Mouse (Mus musculus) left cerebral cortex, postnatal 14 days (tissue): ENCODE data around the gene Tbrg1. TPM values are rescaled to one million over a fixed set of nuclear protein-coding genes. Genes with fewer than 3 reads are reported as not detected.

ENCODE experiments used
- DNase-seq, 2 experiments: peaks; one replicate each; pipeline ENCODE4 v3.0.0; 2021 to 2022; ENCODE audit warnings: low spot score in 2 of 2, mixed read lengths in 1 of 2
- intact Hi-C: fragments of 180-260 bp; cut with DNase I; formaldehyde crosslinking; loops from one replicate; pipeline ENCODE4 v1.15.1; 2025
- total RNA-seq, 2 experiments: library from RNA; stranded (reverse); gene quantifications; 2 replicates each; pipeline ENCODE4 v1.2.3; 2021

Tbrg1 gene
- total RNA-seq, 2 experiments from 2014 or later, result 52.8 to 59.8 TPM

- no peak for DNase-seq
- intact Hi-C loops, result no loop called here
These were observed 56.4 kb downstream of the Tbrg1 start for GRCm38 (mm10) chr9:37600538-37601205.

Other genes starting within 250 kb of the Tbrg1 start
- 10 to 100 TPM; 45.1 to 58.9 TPM for gene Robo3, start 224.1 kb downstream of the Tbrg1 start, total RNA-seq
- 10 to 100 TPM; 19.2 to 28.3 TPM for gene Msantd2, start 168.0 kb downstream of the Tbrg1 start, total RNA-seq
- 10 to 100 TPM; 28.8 to 34.2 TPM for gene Esam, start 129.2 kb downstream of the Tbrg1 start, total RNA-seq
- 1 to 10 TPM; 2.8 TPM for gene Vsig2, start 118.1 kb downstream of the Tbrg1 start, total RNA-seq
- gene Nrgn, start 104.4 kb downstream of the Tbrg1 start, total RNA-seq, result 1,000 to 10,000 TPM; 2,700 to 3,013 TPM
- 10 to 100 TPM; 14.4 to 19.2 TPM for gene Siae, start 101.6 kb downstream of the Tbrg1 start, total RNA-seq
- gene Spa17, start 43.6 kb downstream of the Tbrg1 start, total RNA-seq, result 1 to 10 TPM; 1.3 TPM
- not detected for gene Panx3, start 11.9 kb upstream of the Tbrg1 start, total RNA-seq
- not detected for gene Olfr160, start 58.9 kb upstream of the Tbrg1 start, total RNA-seq
- not detected for gene Olfr874, start 87.8 kb upstream of the Tbrg1 start, total RNA-seq
- gene Olfr875, start 114.5 kb upstream of the Tbrg1 start, total RNA-seq, result not detected
- not detected for gene Olfr876, start 145.7 kb upstream of the Tbrg1 start, total RNA-seq
- under 1 TPM in 1 of 2 experiments, not detected in 1; 0.15 TPM for gene Olfr877, start 197.0 kb upstream of the Tbrg1 start, total RNA-seq
- gene Olfr145, start 239.4 kb upstream of the Tbrg1 start, total RNA-seq, result not detected